Mouse (Mus musculus): ENCODE results near the gene Gm11487.

- no peak for TF ChIP-seq CTCF (conservative IDR thresholded peaks at IDR 0.05; ENCODE audit: insufficient read depth, insufficient read length, low read depth, low read length)
- no peak for TF ChIP-seq POLR2A (IDR thresholded peaks at IDR 0.05; ENCODE audit: low read depth, low read length)
Measured at GRCm38 (mm10) chr4:73423049-73423448, 18.2 kb upstream of the Gm11487 start.

Measured in kidney, adult 2 months (tissue).